Mouse (Mus musculus) megakaryocyte, adult 5-6 weeks (primary cell): ENCODE data around the gene 1190002N15Rik. TPM values are rescaled to one million over a fixed set of nuclear protein-coding genes. Genes with fewer than 3 reads are reported as not detected.

Experiments
- total RNA-seq, 2 experiments: library from RNA; stranded (forward) in 1 of 2; stranded (reverse) in 1 of 2; fragments of 153-499, 151-499 nt in 1 of 2; fragments of 221-1000, 200-1000 nt in 1 of 2; gene quantifications; 2 replicates each; pipeline versions ENCODE4 v1.2.3 to v1.2.4; 2015 to 2017

Gene 1190002N15Rik
- total RNA-seq, 2 experiments from 2014 or later: 16.9 to 23.4 TPM

Other genes with a start within 250 kb of the 1190002N15Rik start
- 19.1 and 21.5 TPM in 2 replicates for gene Slc9a9, start 131.8 kb upstream of the 1190002N15Rik start, total RNA-seq (2015)
- gene Slc9a9, start 131.8 kb upstream of the 1190002N15Rik start, total RNA-seq (2017): 20.8 and 21.9 TPM in 2 replicates